ENCODE assay signal across 7 mouse cellular contexts in genomic region chr7:110774077-110774476, GRCm38 (mm10). TPM values are rescaled to one million over a fixed set of nuclear protein-coding genes. Genes with fewer than 3 reads are reported as not detected.
DNase-seq lines count a peak whose midpoint lies in the region; ATAC-seq and TF ChIP-seq lines count a peak whose summit lies in the region.

No protein-coding gene starts in this region.

- intact Hi-C loops in heart, adult 2 months (cut with DNase I), result no loop called here

- no peaks in the 10 kb centered on the region for H3K9me3 ChIP-seq in midbrain, embryonic 15.5 days
- H3K9me3 ChIP-seq in midbrain, embryonic 13.5 days, result no peaks in the 10 kb centered on the region
- H3K9me3 ChIP-seq in embryonic facial prominence, embryonic 10.5 days, result no peaks in the 10 kb centered on the region

- H3K4me2 ChIP-seq in midbrain, embryonic 15.5 days, result 0 out of 2 replicates have a peak overlapping the region, but pooled peaks have one; percentile 2
- H3K4me2 ChIP-seq in midbrain, embryonic 13.5 days (replicated peaks), result no peak overlapping the region

- H3K4me3 ChIP-seq in midbrain, embryonic 15.5 days, result no peak overlapping the region
- H3K4me3 ChIP-seq in midbrain, embryonic 13.5 days (replicated peaks), result no peak overlapping the region
- no peak overlapping the region for H3K4me3 ChIP-seq in embryonic facial prominence, embryonic 10.5 days
- peak overlapping the region; percentile 33 for H3K4me3 ChIP-seq in heart, adult 2 months
- H3K4me3 ChIP-seq in small intestine, adult 2 months (ENCODE audit: low read depth, low read length), result peak overlapping the region; percentile 21

- no peak for TF ChIP-seq POLR2A in heart, adult 2 months (IDR thresholded peaks at IDR 0.05; ENCODE audit: insufficient read depth, low read depth, low read length)
- TF ChIP-seq POLR2A in small intestine, adult 2 months (IDR thresholded peaks at IDR 0.05; ENCODE audit: low read depth, low read length), result no peak

- H3K79me2 ChIP-seq in heart, adult 2 months (replicated peaks; ENCODE audit: control insufficient read depth, insufficient read depth, low read length), result no peaks in the 10 kb centered on the region; the same call in 1 of the 2 replicates

- no peak for ATAC-seq in midbrain, embryonic 15.5 days (replicated peaks)
- no peak for ATAC-seq in midbrain, embryonic 13.5 days

- H3K4me1 ChIP-seq in midbrain, embryonic 15.5 days, result peaks cover 16% of the 10 kb centered on the region
- peaks cover 13% of the 10 kb centered on the region; the same call in 1 of the 2 replicates for H3K4me1 ChIP-seq in midbrain, embryonic 13.5 days (replicated peaks)
- H3K4me1 ChIP-seq in embryonic facial prominence, embryonic 10.5 days, result peaks cover 34% of the 10 kb centered on the region
- peaks cover 32% of the 10 kb centered on the region for H3K4me1 ChIP-seq in heart, adult 2 months (ENCODE audit: control insufficient read depth, insufficient read depth, low read length)
- peaks cover 25% of the 10 kb centered on the region for H3K4me1 ChIP-seq in small intestine, adult 2 months (ENCODE audit: control insufficient read depth, insufficient read depth, insufficient read length, low read length)

- 0 out of 2 replicates have a peak, but pooled peaks cover 3% of the 10 kb centered on the region for H3K27me3 ChIP-seq in midbrain, embryonic 15.5 days (replicated peaks)
- H3K27me3 ChIP-seq in midbrain, embryonic 13.5 days, result peaks cover 11% of the 10 kb centered on the region
- H3K27me3 ChIP-seq in embryonic facial prominence, embryonic 10.5 days (replicated peaks; ENCODE audit: low read depth, poor library complexity, severe bottlenecking), result peaks cover 27% of the 10 kb centered on the region
- H3K27me3 ChIP-seq in heart, adult 2 months (ENCODE audit: control insufficient read depth, insufficient read depth, low read length), result no peaks in the 10 kb centered on the region
- H3K27me3 ChIP-seq in small intestine, adult 2 months (ENCODE audit: control insufficient read depth, insufficient read depth, low read length), result no peaks in the 10 kb centered on the region

- no peak for DNase-seq in embryonic facial prominence, embryonic 10.5 days (ENCODE audit: low spot score)
- DNase-seq in heart, adult 2 months, result peak; percentile 50 to 75
- peak; percentile 51 for DNase-seq in layer of hippocampus, adult 9-11 months
- no peak for DNase-seq in thymus, adult 18-20 months

- peak overlapping the region; percentile 70 for H3K27ac ChIP-seq in midbrain, embryonic 15.5 days
- no peak overlapping the region for H3K27ac ChIP-seq in midbrain, embryonic 13.5 days
- 0 out of 2 replicates have a peak overlapping the region, but pooled peaks have one; percentile 11 for H3K27ac ChIP-seq in embryonic facial prominence, embryonic 10.5 days (replicated peaks)
- peak overlapping the region; percentile 64 for H3K27ac ChIP-seq in heart, adult 2 months
- H3K27ac ChIP-seq in small intestine, adult 2 months (ENCODE audit: insufficient read depth, low read depth, low read length), result peak overlapping the region; percentile 73

- 74% methylated on average over 1 of the region's 1 CpGs for WGBS in midbrain, embryonic 15.5 days
- 83% methylated on average over 1 of the region's 1 CpGs for WGBS in midbrain, embryonic 13.5 days
- WGBS in embryonic facial prominence, embryonic 10.5 days, result 90% methylated on average over 1 of the region's 1 CpGs
- 65% methylated on average over 1 of the region's 1 CpGs for WGBS in heart, adult 2 months
- 61% methylated on average over 1 of the region's 1 CpGs for WGBS in small intestine, adult 2 months

- H3K9ac ChIP-seq in midbrain, embryonic 15.5 days, result no peak overlapping the region
- H3K9ac ChIP-seq in midbrain, embryonic 13.5 days (replicated peaks), result no peak overlapping the region; the same call in 1 of the 2 replicates
- H3K9ac ChIP-seq in heart, adult 2 months (ENCODE audit: low read depth, low read length), result peak overlapping the region; percentile 34

- H3K36me3 ChIP-seq in midbrain, embryonic 15.5 days (replicated peaks), result no peaks in the 10 kb centered on the region
- no peaks in the 10 kb centered on the region for H3K36me3 ChIP-seq in midbrain, embryonic 13.5 days
- H3K36me3 ChIP-seq in embryonic facial prominence, embryonic 10.5 days (replicated peaks), result no peaks in the 10 kb centered on the region
- H3K36me3 ChIP-seq in heart, adult 2 months (ENCODE audit: control insufficient read depth, insufficient read depth, low read length), result peaks cover 4% of the 10 kb centered on the region
- peaks cover 4% of the 10 kb centered on the region for H3K36me3 ChIP-seq in small intestine, adult 2 months (ENCODE audit: control insufficient read depth, insufficient read depth, low read length)

- no peak for TF ChIP-seq CTCF in heart, adult 2 months (IDR thresholded peaks at IDR 0.05)
- no peak for TF ChIP-seq CTCF in small intestine, adult 2 months (IDR thresholded peaks at IDR 0.05; ENCODE audit: extremely low read depth, insufficient read length, insufficient replicate concordance, low read depth, low read length)

- TF ChIP-seq EP300 in heart, adult 2 months (IDR thresholded peaks at IDR 0.05; ENCODE audit: insufficient read depth, low read depth, low read length), result peak; percentile 39; the same call in 1 of the 2 replicates

RNA-seq across cellular contexts. Expression of gene Ampd3, which starts 6.1 kb away (rescaled TPM):
- polyA plus RNA-seq in midbrain, embryonic 15.5 days (2015; fragmentation: Nextera tagmentation; extraction: Ambion mirVana), result 9.7 and 10.1 TPM in 2 replicates
- 2.9 and 3.7 TPM in 2 replicates for polyA plus RNA-seq in midbrain, embryonic 13.5 days (2015; fragmentation: Nextera tagmentation; extraction: Ambion mirVana)
- 1.0 and 1.5 TPM in 2 replicates for polyA plus RNA-seq in embryonic facial prominence, embryonic 10.5 days (2016; fragmentation: Nextera tagmentation; extraction: Ambion mirVana)
- total RNA-seq in heart, adult 2 months (2021), result 10 to 100 TPM; 38.9 to 43.6 TPM
- polyA plus RNA-seq in heart, adult 2 months (2012; rRNA removed), result 29.9 and 40.4 TPM in 2 replicates
- polyA plus RNA-seq in small intestine, adult 2 months (2012; rRNA removed), result 5.2 and 6.9 TPM in 2 replicates

Comparison
In these comparisons a context has a peak if more than half of its experiments do, and no peak if none do; other contexts are left out.
1. H3K4me3 ChIP-seq: peak in heart, adult 2 months (single experiment) and small intestine, adult 2 months (single experiment); none in midbrain, embryonic 15.5 days (single experiment), midbrain, embryonic 13.5 days (single experiment) and embryonic facial prominence, embryonic 10.5 days (single experiment).
2. DNase-seq: peak in heart, adult 2 months (2 of 2) and layer of hippocampus, adult 9-11 months (single experiment); none in embryonic facial prominence, embryonic 10.5 days (single experiment) and thymus, adult 18-20 months (0 of 2).